20 mouse cellular contexts compared by ENCODE assay signal in the genomic region with DNA sequence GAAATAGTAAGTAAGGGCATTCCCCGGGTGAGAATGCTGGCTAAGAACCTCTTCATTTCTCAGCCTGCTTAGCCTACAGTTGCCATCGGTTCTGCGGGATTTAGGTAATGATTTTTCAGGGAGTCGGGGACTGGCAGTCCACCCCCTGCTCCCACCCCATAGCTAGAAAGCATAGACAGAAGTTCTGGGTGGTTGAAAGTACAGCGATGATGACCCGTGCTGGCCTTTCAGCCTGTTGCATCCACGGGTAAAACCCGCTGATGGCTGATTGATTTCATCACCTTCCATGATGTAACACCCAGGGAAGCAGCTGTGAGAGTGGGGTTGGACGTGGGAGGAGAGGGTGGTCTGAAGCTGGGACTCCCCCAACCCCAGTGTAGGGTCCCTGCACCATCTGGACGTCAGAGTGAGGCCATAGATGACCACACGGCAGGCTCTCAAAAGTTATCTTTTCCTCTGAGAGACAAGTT. TPM values are rescaled to one million over a fixed set of nuclear protein-coding genes. Genes with fewer than 3 reads are reported as not detected.
DNase-seq lines count a peak whose midpoint lies in the region; ATAC-seq and TF ChIP-seq lines count a peak whose summit lies in the region.
"Had no signal": no experiment of that assay in that cellular context is flagged by ENCODE, and none has a peak within 500 bp of the region (broad histone marks: within the 10 kb centered on the region; RNA-seq: fewer than 3 reads in every experiment).

A gene (minus strand): TSS at position 51 of the 470 bp plus-strand sequence.

- no peak within 1 kb of the TSS for H3K4me3 ChIP-seq in heart, embryonic 11.5 days (ENCODE audit: low read depth, low read length)
- no peak within 1 kb of the TSS for H3K4me3 ChIP-seq in liver, adult 2 months (ENCODE audit: insufficient read depth, low read depth, low read length)
- H3K4me3 ChIP-seq in ES-E14 (ENCODE audit: insufficient read depth in 1 of 2, low read depth in 1 of 2, low read length in 2 of 2, poor library complexity in 1 of 2, severe bottlenecking in 1 of 2) (peak within 1 kb of the TSS; percentile 23 to 30; a peak in 2 of 4 replicates), macrophage (ENCODE audit: inconsistent target) (no peak within 1 kb of the TSS)
- H3K4me3 ChIP-seq: forebrain, embryonic 10.5 days; liver, embryonic 13.5 days; midbrain, embryonic 12.5 days; neural tube, embryonic 15.5 days had no signal

- H3K9me3 ChIP-seq in heart, embryonic 11.5 days (replicated peaks; ENCODE audit: control insufficient read depth, low read length): no peaks in the 10 kb centered on the region
- H3K9me3 ChIP-seq in ES-E14 (ENCODE audit: control insufficient read depth, insufficient read depth, low read depth, low read length): no peaks in the 10 kb centered on the region
- H3K9me3 ChIP-seq: forebrain, embryonic 10.5 days; liver, embryonic 13.5 days; midbrain, embryonic 12.5 days; neural tube, embryonic 15.5 days had no signal

- no peaks in the 10 kb centered on the region for H3K27me3 ChIP-seq in heart, embryonic 11.5 days (ENCODE audit: control insufficient read depth, insufficient read depth, low read length)
- H3K27me3 ChIP-seq in liver, adult 2 months (ENCODE audit: control insufficient read depth, insufficient read depth, low read length): no peaks in the 10 kb centered on the region
- H3K27me3 ChIP-seq: liver, embryonic 13.5 days; midbrain, embryonic 12.5 days; neural tube, embryonic 15.5 days had no signal

- in situ Hi-C loops in ES-E14 (cut with MboI; ENCODE audit: low sequenced_read_pairs in 2 of 2, unreplicated experiment in 2 of 2): no loop called here

- H3K79me2 ChIP-seq in liver, adult 2 months (ENCODE audit: control insufficient read depth, insufficient read depth, low read length): no peaks in the 10 kb centered on the region
- no peaks in the 10 kb centered on the region for H3K79me2 ChIP-seq in macrophage (ENCODE audit: inconsistent target)

- peaks cover 17% of the 10 kb centered on the region for H3K4me1 ChIP-seq in heart, embryonic 11.5 days (ENCODE audit: control insufficient read depth, insufficient read depth, low read length)
- H3K4me1 ChIP-seq in liver, adult 2 months (ENCODE audit: control insufficient read depth, insufficient read depth, low read length): peaks cover 3% of the 10 kb centered on the region
- peaks cover 0 to 5% of the 10 kb centered on the region in 2 experiments; a peak in 1 of 4 replicates for H3K4me1 ChIP-seq in ES-E14 (ENCODE audit: control insufficient read depth in 2 of 2, insufficient read depth in 2 of 2, low read length in 2 of 2, poor library complexity in 1 of 2)

- no peak for ATAC-seq in heart, embryonic 11.5 days (replicated peaks; ENCODE audit: insufficient number of reproducible peaks, low FRiP score, low TSS enrichment)
- no peak for ATAC-seq in erythroblast, adult 5-6 weeks (replicated peaks; ENCODE audit: low FRiP score, poor library complexity, severe bottlenecking)
- ATAC-seq: hindbrain, postnatal 0 days had no signal

- H3K27ac ChIP-seq in heart, embryonic 11.5 days (ENCODE audit: low read depth, low read length): peak within 1 kb of the TSS; percentile 75
- H3K27ac ChIP-seq in liver, adult 2 months (replicated peaks; ENCODE audit: insufficient read depth, low read depth, low read length): 0 out of 2 replicates have a peak within 1 kb of the TSS, but pooled peaks have one; percentile 1
- H3K27ac ChIP-seq in ES-E14 (ENCODE audit: insufficient read depth, low read depth, low read length, poor library complexity, severe bottlenecking): no peak within 1 kb of the TSS
- peak within 1 kb of the TSS; percentile 37; the same call in 1 of the 2 replicates for H3K27ac ChIP-seq in macrophage
- H3K27ac ChIP-seq: forebrain, embryonic 10.5 days; liver, embryonic 13.5 days; midbrain, embryonic 12.5 days; neural tube, embryonic 15.5 days had no signal

- TF ChIP-seq POLR2A in liver, adult 2 months (IDR thresholded peaks at IDR 0.05; ENCODE audit: extremely low read depth, insufficient read depth, low read length): no peak

- peak within 1 kb of the TSS; percentile 27; the same call in 1 of the 2 replicates for H3K4me2 ChIP-seq in heart, embryonic 11.5 days
- H3K4me2 ChIP-seq: liver, embryonic 13.5 days; midbrain, embryonic 12.5 days; neural tube, embryonic 15.5 days had no signal

- 0 out of 2 replicates have a peak within 1 kb of the TSS, but pooled peaks have one; percentile 22 for H3K9ac ChIP-seq in heart, embryonic 11.5 days (ENCODE audit: low read depth, low read length)
- H3K9ac ChIP-seq in liver, adult 2 months (ENCODE audit: low read depth, low read length): no peak within 1 kb of the TSS
- peak within 1 kb of the TSS; percentile 27 for H3K9ac ChIP-seq in ES-E14 (ENCODE audit: insufficient read depth, low read depth, low read length, poor library complexity, severe bottlenecking)
- H3K9ac ChIP-seq: liver, embryonic 13.5 days; midbrain, embryonic 12.5 days; neural tube, embryonic 15.5 days had no signal

- no peak for TF ChIP-seq CTCF in liver, adult 2 months (IDR thresholded peaks at IDR 0.05; ENCODE audit: low read depth, low read length)

- 70% methylated on average over 11 of the region's 11 CpGs for WGBS in heart, embryonic 11.5 days (ENCODE audit: insufficient replicate concordance)
- 36% methylated on average over 11 of the region's 11 CpGs for WGBS in liver, adult 2 months
- 47% methylated on average over 11 of the region's 11 CpGs for WGBS in macrophage (ENCODE audit: missing documents)

- no peak for DNase-seq in heart, postnatal 10 days
- DNase-seq in liver, adult 2 months (ENCODE audit: extremely low read depth, low read depth, low spot score): no peak
- DNase-seq in liver: no peak
- DNase-seq in ES-E14 (ENCODE audit: low read depth, low spot score): no peak
- DNase-seq in retina, postnatal 1 day: no peak
- DNase-seq: cerebellum, adult 18-20 months; gastrocnemius, postnatal 10 days; kidney, postnatal 25 days; liver, embryonic 13.5 days; right cerebral cortex, postnatal 25 days; thymus, postnatal 14 days had no signal

- no peaks in the 10 kb centered on the region for H3K36me3 ChIP-seq in heart, embryonic 11.5 days (ENCODE audit: control insufficient read depth, insufficient read depth, low read length)
- H3K36me3 ChIP-seq in liver, adult 2 months (ENCODE audit: control insufficient read depth, insufficient read depth, low read length): no peaks in the 10 kb centered on the region
- H3K36me3 ChIP-seq in ES-E14 (ENCODE audit: control insufficient read depth, insufficient read depth, low read length, poor library complexity, severe bottlenecking) (no peaks in the 10 kb centered on the region), macrophage (ENCODE audit: inconsistent target) (no peaks in the 10 kb centered on the region)
- H3K36me3 ChIP-seq: forebrain, embryonic 10.5 days; liver, embryonic 13.5 days; midbrain, embryonic 12.5 days; neural tube, embryonic 15.5 days had no signal

- intact Hi-C loops in heart, postnatal 10 days (cut with DNase I): loop anchor here (10.0 kb wide), 1 partner anchor 184 kb away; no protein-coding TSS in a partner anchor

TF ChIP-seq in ES-E14, 5 proteins besides CTCF, POLR2A, EP300 and RAD21:
- TF ChIP-seq MAFK (IDR thresholded peaks at IDR 0.05; ENCODE audit: insufficient read depth, low read depth, low read length) (no peak), HCFC1 (IDR thresholded peaks at IDR 0.05; ENCODE audit: borderline replicate concordance, insufficient read depth, low read length) (no peak), ZNF384 (IDR thresholded peaks at IDR 0.05; ENCODE audit: low read depth, low read length) (no peak), ZC3H11A (IDR thresholded peaks at IDR 0.05; ENCODE audit: borderline replicate concordance, low read depth, low read length) (no peak), CHD2 (IDR thresholded peaks at IDR 0.05; ENCODE audit: low read depth, low read length) (no peak)

RNA-seq across cellular contexts. Expression of the gene that starts here (rescaled TPM):
- polyA plus RNA-seq in heart, embryonic 11.5 days (2014; fragmentation: Nextera tagmentation; extraction: Ambion mirVana): 0.86 and 0.89 TPM in 2 replicates
- total RNA-seq in heart, postnatal 10 days (2021): under 1 TPM; 0.50 to 0.87 TPM
- total RNA-seq in liver, adult 2 months (2014; rRNA removed): not detected in 2 replicates
- polyA plus RNA-seq in liver, adult 2 months (2012; rRNA removed): not detected in 2 replicates
- total RNA-seq in ES-E14 (2012; rRNA removed): 4.1 and 6.1 TPM in 2 replicates
- total RNA-seq in macrophage (2018; cell fraction: chromatin; rRNA removed): 10 to 100 TPM in 6 of 26 experiments, 1 to 10 TPM in 5, under 1 TPM in 3, not detected in 12; 0.41 to 41.0 (median 4.1) TPM
- total RNA-seq in macrophage (2018; cell fraction: cytosol; rRNA removed): 10 to 100 TPM in 4 of 26 experiments, 1 to 10 TPM in 6, under 1 TPM in 8, not detected in 8; 0.15 to 66.5 (median 1.3) TPM
- total RNA-seq in macrophage (2018; cell fraction: nucleus; rRNA removed): 10 to 100 TPM in 5 of 26 experiments, 1 to 10 TPM in 7, under 1 TPM in 6, not detected in 8; 0.28 to 66.8 (median 2.3) TPM
- polyA plus RNA-seq in macrophage (2018): 0.10 TPM in 1 of 3 replicates, not detected in the others
- total RNA-seq in erythroblast, adult 5-6 weeks (2015; ENCODE audit: low replicate concordance): not detected in 2 replicates
- not detected in 2 replicates for total RNA-seq in erythroblast, adult 5-6 weeks (2017; ENCODE audit: low replicate concordance)
- total RNA-seq: adrenal gland, postnatal 14 days; gastrocnemius, postnatal 10 days; hindbrain, postnatal 0 days; left cerebral cortex, adult 18-20 months had no signal
- polyA plus RNA-seq: forebrain, embryonic 10.5 days; liver, embryonic 13.5 days; midbrain, embryonic 12.5 days had no signal

Comparison
In these comparisons a context has a peak if more than half of its experiments do, and no peak if none do; other contexts are left out.
1. H3K4me3 ChIP-seq: peak in ES-E14 (2 of 2); none in heart, embryonic 11.5 days (single experiment), liver, adult 2 months (single experiment) and macrophage (single experiment).